Mouse (Mus musculus) embryonic facial prominence, embryonic 14.5 days (tissue): Measurements from ENCODE around the gene Sema3e. TPM values are rescaled to one million over a fixed set of nuclear protein-coding genes. Genes with fewer than 3 reads are reported as not detected.

Experiments
- ATAC-seq: fragments of 200-750 bp; cut with Nextera tagmentation; 2 replicates; pipeline ENCODE4 v1.8.0; 2017; ENCODE audit warnings: low read depth, moderate number of reproducible peaks, moderate TSS enrichment
- DNase-seq: peaks from one replicate; pipeline ENCODE4 v3.0.0-alpha.2; 2015; ENCODE audit warnings: low spot score
- H3K27ac ChIP-seq: fragments of 300-500 bp; sonication (generic); replicated peaks from 2 replicates; pipeline ENCODE4 v1.5.1; 2014; ENCODE audit warnings: low read depth, mild to moderate bottlenecking, low read length, moderate library complexity
- H3K27me3 ChIP-seq: fragments of 300-500 bp; sonication (generic); replicated peaks from 2 replicates; pipeline ENCODE4 v1.6.1; 2014; ENCODE audit warnings: low read length; ENCODE audit not compliant: control insufficient read depth, insufficient read depth
- H3K36me3 ChIP-seq: fragments of 300-500 bp; sonication (generic); 2 replicates; pipeline ENCODE4 v1.6.1; 2014; ENCODE audit warnings: low read length, mixed read lengths; ENCODE audit not compliant: control insufficient read depth, insufficient read depth
- H3K4me1 ChIP-seq: fragments of 300-500 bp; sonication (generic); 2 replicates; pipeline ENCODE4 v1.6.1; 2014; ENCODE audit warnings: antibody characterized with exemption, low read length; ENCODE audit not compliant: control insufficient read depth, insufficient read depth
- H3K4me2 ChIP-seq: fragments of 300-500 bp; sonication (generic); 2 replicates; pipeline ENCODE4 v1.6.1; 2014; ENCODE audit warnings: low read depth, mild to moderate bottlenecking, low read length, moderate library complexity, mixed read lengths
- H3K4me3 ChIP-seq: fragments of 300-500 bp; sonication (generic); 2 replicates; pipeline ENCODE4 v1.5.1; 2014; ENCODE audit warnings: low read depth, mild to moderate bottlenecking, low read length
- H3K9ac ChIP-seq: fragments of 300-500 bp; sonication (generic); 2 replicates; pipeline ENCODE4 v1.6.1; 2014; ENCODE audit warnings: low read depth, mild to moderate bottlenecking, low read length, moderate library complexity, mixed read lengths
- H3K9me3 ChIP-seq: fragments of 300-500 bp; sonication (generic); 2 replicates; pipeline ENCODE4 v1.6.1; 2016; ENCODE audit warnings: low read length; ENCODE audit not compliant: control insufficient read depth
- WGBS: fragments of 180-500 bp; shearing (Covaris S2); extraction: QIAGEN DNeasy Blood & Tissue Kit; methylation state at CpG from one replicate; pipeline ENCODE4 v1.1.7; 2014; 5-methylcytosine and 5-hydroxymethylcytosine counted together
- polyA plus RNA-seq: library from polyadenylated mRNA; unstranded; fragments of >200 nt; fragmentation: Nextera tagmentation; extraction: Ambion mirVana; gene quantifications from 2 replicates; pipeline ENCODE4 v1.2.1, GENCODE M21; 2014

Gene Sema3e
- polyA plus RNA-seq = 4.4 and 4.8 TPM in 2 replicates

- Histone ChIP-seq H3K4me1 (peaks cover 4% of the 10 kb centered on the region; the same call in 1 of the 2 replicates), H3K4me2 (peak within 1 kb of the TSS; percentile 72), H3K4me3 (peak within 1 kb of the TSS; percentile 47), H3K27me3 (peaks cover 7% of the 10 kb centered on the region), H3K27ac (no peak within 1 kb of the TSS), H3K9ac (peak within 1 kb of the TSS; percentile 61), H3K9me3 (no peaks in the 10 kb centered on the region), H3K36me3 (no peaks in the 10 kb centered on the region)
- ATAC-seq (peak; percentile 83), DNase-seq (peak; percentile 65)
- 1% methylated on average over 45 of the region's 47 CpGs for WGBS
Observed at GRCm38 (mm10) chr5:14025205-14026124, at the start of gene Sema3e. Gene Sema3e (plus strand): TSS chr5:14025276.

GRCm38 (mm10) chr5:13977576-13977975, 47.5 kb upstream of the Sema3e start:
- H3K9me3 ChIP-seq = no peaks in the 10 kb centered on the region
- no peak overlapping the region for H3K4me3 ChIP-seq
- no peaks in the 10 kb centered on the region for H3K27me3 ChIP-seq
- H3K36me3 ChIP-seq = no peaks in the 10 kb centered on the region
- ATAC-seq (no peak), DNase-seq (no peak)
- H3K4me1 ChIP-seq = no peaks in the 10 kb centered on the region
- H3K4me2 ChIP-seq = no peak overlapping the region
- WGBS = 35% methylated on average over 3 of the region's 3 CpGs
- no peak overlapping the region for H3K9ac ChIP-seq
- no peak overlapping the region for H3K27ac ChIP-seq

- Histone ChIP-seq H3K4me1 (no peaks in the 10 kb centered on the region), H3K27me3 (no peaks in the 10 kb centered on the region), H3K9me3 (no peaks in the 10 kb centered on the region), H3K4me2 (no peak overlapping the region), H3K27ac (no peak overlapping the region), H3K9ac (no peak overlapping the region), H3K36me3 (no peaks in the 10 kb centered on the region), H3K4me3 (no peak overlapping the region)
- 87% methylated on average over 4 of the region's 4 CpGs for WGBS
- ATAC-seq (no peak), DNase-seq (no peak)
Observed at GRCm38 (mm10) chr5:13979156-13979555, 45.9 kb upstream of the Sema3e start.

DNA sequence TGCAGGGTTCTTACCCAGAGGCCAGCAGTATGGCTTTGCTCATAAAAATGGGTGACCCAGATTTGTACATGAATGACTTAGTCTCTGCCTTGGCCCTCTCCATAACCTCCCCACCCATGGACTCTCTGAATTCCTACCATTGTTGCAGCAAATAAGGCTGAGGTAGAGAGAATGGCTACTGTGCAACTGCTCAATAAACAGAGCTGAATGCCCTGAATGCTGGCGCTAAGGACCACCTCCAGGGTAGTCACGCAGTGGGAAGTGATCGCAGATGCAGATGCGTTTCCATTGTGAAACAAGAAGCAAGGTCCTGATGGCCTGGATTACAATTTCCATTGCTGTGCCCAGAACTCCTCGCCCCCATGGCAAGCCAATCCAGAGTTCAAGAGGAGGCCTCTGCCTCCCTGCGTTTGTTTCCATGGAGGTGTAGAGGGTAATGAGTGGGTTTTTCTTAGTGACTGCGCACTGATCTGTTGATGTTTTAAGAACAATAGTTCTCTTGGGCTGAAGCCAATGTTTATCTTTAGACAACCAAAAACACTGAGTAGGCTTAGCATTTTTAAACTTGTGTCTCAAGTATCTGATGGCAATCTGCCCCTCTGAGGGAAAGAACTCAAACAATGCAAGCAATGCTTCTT, 42.5 kb upstream of the Sema3e start:
- peak; percentile 85 for DNase-seq
- Histone ChIP-seq H3K36me3 (no peaks in the 10 kb centered on the region), H3K4me2 (no peak overlapping the region), H3K4me1 (no peaks in the 10 kb centered on the region), H3K4me3 (no peak overlapping the region), H3K9me3 (no peaks in the 10 kb centered on the region), H3K9ac (no peak overlapping the region), H3K27me3 (no peaks in the 10 kb centered on the region), H3K27ac (no peak overlapping the region)
- ATAC-seq = peak; percentile 71; the same call in 1 of the 2 replicates
- WGBS = 50% methylated on average over 7 of the region's 7 CpGs

- no peak for ATAC-seq
- Histone ChIP-seq H3K4me3 (no peak overlapping the region), H3K9ac (no peak overlapping the region), H3K9me3 (no peaks in the 10 kb centered on the region), H3K4me2 (no peak overlapping the region), H3K27ac (no peak overlapping the region), H3K36me3 (no peaks in the 10 kb centered on the region), H3K27me3 (no peaks in the 10 kb centered on the region), H3K4me1 (no peaks in the 10 kb centered on the region)
- WGBS = 60% methylated on average over 4 of the region's 4 CpGs
- DNase-seq = no peak
Observed at GRCm38 (mm10) chr5:13983608-13984007, 41.5 kb upstream of the Sema3e start.

DNA sequence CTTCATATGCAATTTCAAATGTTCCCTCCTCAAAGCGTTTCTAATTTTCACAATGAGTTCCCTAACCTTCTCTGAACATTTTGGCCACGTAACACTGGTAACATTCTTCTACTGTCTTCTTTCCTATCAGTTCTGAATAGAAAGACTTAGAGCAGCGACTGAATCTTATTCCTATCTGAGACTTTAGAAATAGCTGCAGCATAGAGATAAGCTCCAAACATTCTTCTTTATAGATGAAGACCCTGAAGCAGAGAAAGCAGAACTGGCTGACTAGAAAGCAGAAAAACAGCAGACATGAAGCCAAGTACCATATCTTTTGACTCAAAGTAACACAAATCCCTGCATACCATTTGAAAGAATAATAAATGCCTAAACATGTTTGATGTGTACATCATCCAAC, 39.4 kb upstream of the Sema3e start:
- Histone ChIP-seq H3K9ac (no peak overlapping the region), H3K4me3 (no peak overlapping the region), H3K27ac (no peak overlapping the region), H3K9me3 (no peaks in the 10 kb centered on the region), H3K4me1 (no peaks in the 10 kb centered on the region), H3K4me2 (no peak overlapping the region), H3K36me3 (no peaks in the 10 kb centered on the region), H3K27me3 (no peaks in the 10 kb centered on the region)
- DNase-seq (no peak), ATAC-seq (no peak)
- WGBS = 89% methylated on average over 3 of the region's 3 CpGs

DNA sequence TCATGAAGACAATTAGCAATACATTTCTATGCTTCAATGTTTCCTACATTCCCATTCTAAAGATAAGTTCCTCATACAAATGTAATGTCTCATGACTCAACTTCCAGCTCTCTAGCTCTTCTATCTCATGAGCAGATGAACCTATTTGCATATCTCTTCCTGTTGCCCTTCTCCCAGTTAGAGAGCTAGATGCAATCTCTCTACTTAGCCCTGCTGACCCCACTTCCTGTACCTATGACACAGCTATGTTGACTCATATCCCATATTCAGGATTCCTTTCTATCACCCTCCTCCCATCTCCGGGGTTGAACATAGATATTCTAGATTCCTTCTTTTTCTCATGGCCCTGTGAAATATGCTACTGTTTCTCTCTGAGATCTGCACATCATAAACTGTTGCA, 38.0 kb upstream of the Sema3e start:
- Histone ChIP-seq H3K27me3 (no peaks in the 10 kb centered on the region), H3K36me3 (no peaks in the 10 kb centered on the region), H3K4me3 (no peak overlapping the region), H3K9ac (no peak overlapping the region), H3K4me1 (no peaks in the 10 kb centered on the region), H3K4me2 (no peak overlapping the region), H3K9me3 (no peaks in the 10 kb centered on the region), H3K27ac (no peak overlapping the region)
- DNase-seq = no peak
- WGBS = 58% methylated on average over 1 of the region's 1 CpGs
- ATAC-seq = no peak

DNA sequence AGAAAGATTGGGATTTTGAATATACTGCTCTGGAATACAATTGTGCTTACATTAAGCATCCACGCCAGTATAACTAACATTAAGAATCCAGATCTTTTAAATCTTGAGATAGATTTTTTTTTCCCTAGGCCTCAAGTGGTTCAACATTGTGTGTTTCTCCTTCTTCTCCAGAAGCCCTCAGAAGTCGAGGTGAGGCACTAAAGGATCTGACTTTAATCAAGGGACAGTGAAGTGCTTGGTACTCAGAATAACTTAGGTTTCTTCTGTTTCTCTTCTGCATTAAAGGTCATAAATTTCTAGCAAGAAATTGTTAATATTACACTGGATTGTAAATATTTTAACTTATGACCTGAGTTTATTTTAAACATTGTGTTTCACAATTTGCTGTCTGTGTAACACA, 37.1 kb upstream of the Sema3e start:
- DNase-seq = no peak
- no peaks in the 10 kb centered on the region for H3K27me3 ChIP-seq

More for the DNA sequence above, 37.1 kb upstream of the Sema3e start:
- no peak for ATAC-seq
- H3K4me1 ChIP-seq = no peaks in the 10 kb centered on the region
- no peak overlapping the region for H3K9ac ChIP-seq
- no peak overlapping the region for H3K27ac ChIP-seq
- WGBS = 60% methylated on average over 2 of the region's 2 CpGs
- H3K9me3 ChIP-seq = no peaks in the 10 kb centered on the region
- no peak overlapping the region for H3K4me3 ChIP-seq
- no peak overlapping the region for H3K4me2 ChIP-seq
- H3K36me3 ChIP-seq = no peaks in the 10 kb centered on the region
